Mouse (Mus musculus) MEL (cell line): ENCODE results near the gene 1700025F22Rik. TPM values are rescaled to one million over a fixed set of nuclear protein-coding genes. Genes with fewer than 3 reads are reported as not detected.
"Not testable (repeated sequence)": the region's sequence is repeated elsewhere in the genome, so short reads cannot be mapped to it uniquely, and the experiment has no call there.

Experiments
- DNase-seq: peaks from one replicate; pipeline ENCODE4 v3.0.0; 2011; ENCODE audit warnings: low read depth, low spot score
- H3K27ac ChIP-seq: 2 replicates; pipeline ENCODE4 v1.5.1; 2012; ENCODE audit warnings: low read depth, mild to moderate bottlenecking, control low read depth, low read length, moderate library complexity; ENCODE audit not compliant: control insufficient read depth
- H3K27me3 ChIP-seq, 2 experiments: fragments of 150-350 bp in 1 of 2; sonication (generic) in 1 of 2; 2 replicates each; pipeline ENCODE4 v1.6.1; 2012; ENCODE audit warnings: low read length in 2 of 2, mild to moderate bottlenecking in 2 of 2, improper control_type of control experiment in 1 of 2, moderate library complexity in 1 of 2; ENCODE audit not compliant: insufficient read depth in 2 of 2, control insufficient read depth in 1 of 2
- H3K36me3 ChIP-seq, 2 experiments: 2 replicates each; pipeline ENCODE4 v1.6.1; 2012 to 2014; ENCODE audit warnings: low read length in 2 of 2, improper control_type of control experiment in 1 of 2, inconsistent platforms in 1 of 2, mild to moderate bottlenecking in 1 of 2; ENCODE audit not compliant: insufficient read depth in 2 of 2, control insufficient read depth in 1 of 2
- H3K4me1 ChIP-seq, 2 experiments: fragments of 150-350 bp in 1 of 2; sonication (generic) in 1 of 2; 2 replicates each; pipeline ENCODE4 v1.6.1; 2012; ENCODE audit warnings: low read length in 2 of 2, improper control_type of control experiment in 1 of 2, mild to moderate bottlenecking in 1 of 2; ENCODE audit not compliant: insufficient read depth in 2 of 2, control insufficient read depth in 1 of 2
- H3K4me3 ChIP-seq, 2 experiments: fragments of 150-350 bp in 1 of 2; sonication (generic) in 1 of 2; 2 replicates each; pipeline ENCODE4 v1.5.1; 2012; ENCODE audit warnings: low read depth in 2 of 2, low read length in 2 of 2, mild to moderate bottlenecking in 2 of 2, moderate library complexity in 2 of 2, control low read depth in 1 of 2, improper control_type of control experiment in 1 of 2; ENCODE audit not compliant: control insufficient read depth in 1 of 2, insufficient read depth in 1 of 2
- H3K79me2 ChIP-seq: 2 replicates; pipeline ENCODE4 v1.6.1; 2012; ENCODE audit warnings: mild to moderate bottlenecking, low read length, moderate library complexity; ENCODE audit not compliant: control insufficient read depth, poor library complexity, insufficient read depth
- H3K9ac ChIP-seq: 2 replicates; pipeline ENCODE4 v1.6.1; 2012; ENCODE audit warnings: low read depth, mild to moderate bottlenecking, control low read depth, low read length, moderate library complexity; ENCODE audit not compliant: control insufficient read depth, poor library complexity, severe bottlenecking
- H3K9me3 ChIP-seq: fragments of 150-350 bp; sonication (generic); replicated peaks from 2 replicates; pipeline ENCODE4 v1.6.1; 2012; ENCODE audit warnings: mild to moderate bottlenecking, low read length, improper control_type of control experiment, moderate library complexity; ENCODE audit not compliant: insufficient read depth
- BHLHE40 ChIP-seq: IDR thresholded peaks from 2 replicates; pipeline ENCODE4 v1.6.1; 2012; ENCODE audit warnings: low read depth, mild to moderate bottlenecking, inconsistent platforms, low read length, improper control_type of control experiment, borderline replicate concordance
- CTCF ChIP-seq, 3 experiments: IDR thresholded peaks in 2 of 3; conservative IDR thresholded peaks in 1 of 3; 2 replicates each; pipeline ENCODE4 v1.5.1; 2011 to 2012; ENCODE audit warnings: low read length in 3 of 3, low read depth in 2 of 3, mild to moderate bottlenecking in 2 of 3, improper control_type of control experiment in 1 of 3, inconsistent platforms in 1 of 3, mixed read lengths in 1 of 3, moderate library complexity in 1 of 3; ENCODE audit not compliant: control insufficient read depth in 1 of 3, insufficient read depth in 1 of 3, poor library complexity in 1 of 3, severe bottlenecking in 1 of 3
- ELF1 ChIP-seq: IDR thresholded peaks from 2 replicates; pipeline ENCODE4 v1.6.1; 2014; ENCODE audit warnings: low read depth, mild to moderate bottlenecking, inconsistent platforms, low read length, improper control_type of control experiment, moderate library complexity
- HCFC1 ChIP-seq: IDR thresholded peaks from 2 replicates; pipeline ENCODE4 v1.6.1; 2012; ENCODE audit warnings: low read depth, mild to moderate bottlenecking, inconsistent platforms, low read length, improper control_type of control experiment, moderate library complexity
- MAX ChIP-seq: IDR thresholded peaks from 2 replicates; pipeline ENCODE4 v1.6.1; 2011; ENCODE audit warnings: low read length, improper control_type of control experiment
- MAZ ChIP-seq: IDR thresholded peaks from 2 replicates; pipeline ENCODE4 v1.6.1; 2012; ENCODE audit warnings: low read depth, mild to moderate bottlenecking, inconsistent platforms, low read length, improper control_type of control experiment
- MEF2A ChIP-seq: IDR thresholded peaks from 2 replicates; pipeline ENCODE4 v1.6.1; 2014; ENCODE audit warnings: low read depth, mild to moderate bottlenecking, inconsistent platforms, low read length, improper control_type of control experiment; ENCODE audit not compliant: poor library complexity, insufficient replicate concordance, severe bottlenecking; ENCODE audit errors: extremely low read depth
- RAD21 ChIP-seq: IDR thresholded peaks from 2 replicates; pipeline ENCODE4 v1.6.1; 2011; ENCODE audit warnings: mild to moderate bottlenecking, low read depth, low read length, improper control_type of control experiment
- SMC3 ChIP-seq: IDR thresholded peaks from 2 replicates; pipeline ENCODE4 v1.6.1; 2011; ENCODE audit warnings: low read depth, low read length, improper control_type of control experiment
- TCF12 ChIP-seq: IDR thresholded peaks from 2 replicates; pipeline ENCODE4 v1.6.1; 2014; ENCODE audit warnings: low read depth, mild to moderate bottlenecking, inconsistent platforms, low read length, improper control_type of control experiment, moderate library complexity
- ZC3H11A ChIP-seq: IDR thresholded peaks from 2 replicates; pipeline ENCODE4 v1.6.1; 2012; ENCODE audit warnings: low read depth, mild to moderate bottlenecking, inconsistent platforms, low read length, improper control_type of control experiment
- ZKSCAN1 ChIP-seq: IDR thresholded peaks from 2 replicates; pipeline ENCODE4 v1.6.1; 2012; ENCODE audit warnings: low read depth, mild to moderate bottlenecking, inconsistent platforms, low read length, improper control_type of control experiment, moderate library complexity
- ZNF384 ChIP-seq: IDR thresholded peaks from 2 replicates; pipeline ENCODE4 v1.6.1; 2012; ENCODE audit warnings: low read depth, mild to moderate bottlenecking, inconsistent platforms, low read length, improper control_type of control experiment
- polyA plus RNA-seq, 2 experiments: library from polyadenylated mRNA; stranded (reverse) in 1 of 2; unstranded in 1 of 2; fragments of >175 nt in 1 of 2; fragments of >200 nt in 1 of 2; gene quantifications; 2 replicates each; pipeline versions ENCODE4 v1.2.1 to v1.2.4; 2012; ENCODE audit warnings: low replicate concordance in 2 of 2, low read depth in 1 of 2; ENCODE audit not compliant: insufficient read length in 2 of 2, insufficient read depth in 1 of 2, missing spikeins in 1 of 2
- total RNA-seq: library from RNA; depleted of rRNA; stranded (reverse); fragments of 300-350 nt; gene quantifications from 2 replicates; pipeline ENCODE4 v1.2.3, GENCODE M21; 2012

1700025F22Rik gene
- total and polyA plus RNA-seq, 3 experiments, result not detected

- Histone ChIP-seq H3K27ac (no peak overlapping the region), H3K36me3 (no peaks in the 10 kb centered on the region), H3K27me3 (no peaks in the 10 kb centered on the region), H3K4me3 (no peak overlapping the region), H3K9ac (no peak overlapping the region), H3K4me1 (no peaks in the 10 kb centered on the region), H3K9me3 (no peaks in the 10 kb centered on the region), H3K79me2 (no peaks in the 10 kb centered on the region)
- peak; percentile 19 for DNase-seq
- TF ChIP-seq RAD21, result peak; percentile 36
- 0 out of 2 replicates have a peak, but pooled peaks have one; percentile 9 for TF ChIP-seq SMC3
- TF ChIP-seq HCFC1, result no peak
- TF ChIP-seq ZNF384, result no peak
- no peak for TF ChIP-seq ELF1
- no peak for TF ChIP-seq ZC3H11A
- TF ChIP-seq CTCF (IDR thresholded peaks at IDR 0.05 in 2 of 3, conservative IDR thresholded peaks at IDR 0.05 in 1 of 3; ENCODE audit: control insufficient read depth in 1 of 3, insufficient read depth in 1 of 3, low read depth in 2 of 3, low read length in 3 of 3, poor library complexity in 1 of 3, severe bottlenecking in 1 of 3), result peak; percentile 21 to 32 (median 26); a peak in 3 of 6 replicates
- TF ChIP-seq MEF2A, result no peak
- TF ChIP-seq, all 39 proteins: peak for 3
Measured at GRCm38 (mm10) chr19:11184121-11184520, 19.0 kb upstream of the 1700025F22Rik start.

- H3K27ac ChIP-seq, result no peak overlapping the region
- no peaks in the 10 kb centered on the region for H3K36me3 ChIP-seq
- H3K79me2 ChIP-seq, result no peaks in the 10 kb centered on the region
- H3K9ac ChIP-seq, result no peak overlapping the region
- no peaks in the 10 kb centered on the region for H3K27me3 ChIP-seq
- DNase-seq, result no peak
- TF ChIP-seq BHLHE40 (no peak), ZKSCAN1 (no peak), TCF12 (no peak), MAZ (no peak), MAX (no peak)
- H3K4me3 ChIP-seq, result no peak overlapping the region
- no peaks in the 10 kb centered on the region for H3K4me1 ChIP-seq
- H3K9me3 ChIP-seq, result no peaks in the 10 kb centered on the region
Measured at GRCm38 (mm10) chr19:11177464-11177863, 12.3 kb upstream of the 1700025F22Rik start.

- H3K36me3 ChIP-seq, H3K4me3 ChIP-seq, H3K9me3 ChIP-seq, H3K27ac ChIP-seq, DNase-seq, H3K9ac ChIP-seq, H3K27me3 ChIP-seq, H3K79me2 ChIP-seq, H3K4me1 ChIP-seq: not testable (repeated sequence)
Measured at GRCm38 (mm10) chr19:11157890-11158289, 7.2 kb downstream of the 1700025F22Rik start.
